Mouse (Mus musculus): ENCODE data around the gene Fbxo22. TPM values are rescaled to one million over a fixed set of nuclear protein-coding genes. Genes with fewer than 3 reads are reported as not detected.
"Not testable (repeated sequence)": the region's sequence is repeated elsewhere in the genome, so short reads cannot be mapped to it uniquely, and the experiment has no call there.

The Fbxo22 gene
- polyA plus RNA-seq, 1 experiment = 19.8 TPM

DNA sequence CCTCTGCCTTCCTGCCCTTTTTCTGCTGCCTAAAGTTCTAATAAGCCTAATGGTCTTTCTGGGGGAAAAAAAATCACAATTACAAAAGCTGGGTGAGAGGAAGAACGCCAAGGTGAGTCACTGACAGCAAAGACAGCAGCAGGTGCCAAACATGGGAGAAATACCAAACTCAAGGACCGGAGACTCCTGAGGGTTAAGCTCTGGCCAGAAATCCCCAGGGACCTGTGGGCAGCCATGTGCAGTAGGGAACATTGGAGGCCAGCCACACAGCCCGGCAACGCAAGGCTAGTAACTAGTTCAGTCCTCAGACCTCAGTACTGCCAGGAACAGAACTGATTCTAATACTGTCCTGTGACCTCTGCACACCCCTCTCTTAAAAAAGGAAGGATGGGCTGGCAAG, 19.4 kb downstream of the Fbxo22 start:
- WGBS = 78% methylated on average over 4 of the region's 4 CpGs
- H3K4me3 ChIP-seq (replicated peaks; ENCODE audit: control insufficient read depth, low read depth, low read length) = no peak overlapping the region

DNA sequence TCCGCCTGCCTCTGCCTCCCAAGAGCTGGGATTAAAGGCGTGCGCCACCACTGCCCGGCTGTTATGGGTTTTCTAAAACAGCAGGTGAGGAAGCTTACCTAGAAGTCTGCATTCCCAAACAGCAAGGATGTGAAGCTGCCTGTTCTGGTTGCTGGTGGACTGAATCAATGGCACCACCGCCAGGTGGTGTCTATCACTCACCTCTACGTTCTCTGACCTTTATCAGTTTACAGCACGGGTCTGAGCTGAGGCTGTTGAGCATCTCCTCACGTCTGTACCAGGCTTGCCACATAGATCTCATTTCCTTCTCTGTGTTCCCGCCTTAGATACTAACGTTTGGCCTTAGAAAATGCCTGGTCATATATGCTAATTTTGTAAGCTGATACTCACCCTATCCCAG, 20.3 kb downstream of the Fbxo22 start:
- H3K27ac ChIP-seq (ENCODE audit: control insufficient read depth, insufficient read depth, low read depth, low read length, poor library complexity) = no peak overlapping the region
- TF ChIP-seq CTCF (IDR thresholded peaks at IDR 0.05; ENCODE audit: control insufficient read depth, insufficient read depth, low read length) (no peak), POLR2A (IDR thresholded peaks at IDR 0.05; ENCODE audit: borderline replicate concordance, control insufficient read depth, low read depth, low read length) (no peak)
- no peak overlapping the region for H3K4me3 ChIP-seq (replicated peaks; ENCODE audit: control insufficient read depth, low read depth, low read length)
- 58% methylated on average over 10 of the region's 10 CpGs for whole genome bisulfite sequencing
- no peaks in the 10 kb centered on the region; the same call in 1 of the 2 replicates for H3K4me1 ChIP-seq (ENCODE audit: control insufficient read depth, insufficient read depth, low read length)

More for the DNA sequence above, 19.4 kb downstream of the Fbxo22 start:
- TF ChIP-seq CTCF (IDR thresholded peaks at IDR 0.05; ENCODE audit: control insufficient read depth, insufficient read depth, low read length) = no peak
- no peak for TF ChIP-seq POLR2A (IDR thresholded peaks at IDR 0.05; ENCODE audit: borderline replicate concordance, control insufficient read depth, low read depth, low read length)
- H3K4me1 ChIP-seq (ENCODE audit: control insufficient read depth, insufficient read depth, low read length) = no peaks in the 10 kb centered on the region; the same call in 1 of the 2 replicates
- H3K27ac ChIP-seq (ENCODE audit: control insufficient read depth, insufficient read depth, low read depth, low read length, poor library complexity) = no peak overlapping the region

DNA sequence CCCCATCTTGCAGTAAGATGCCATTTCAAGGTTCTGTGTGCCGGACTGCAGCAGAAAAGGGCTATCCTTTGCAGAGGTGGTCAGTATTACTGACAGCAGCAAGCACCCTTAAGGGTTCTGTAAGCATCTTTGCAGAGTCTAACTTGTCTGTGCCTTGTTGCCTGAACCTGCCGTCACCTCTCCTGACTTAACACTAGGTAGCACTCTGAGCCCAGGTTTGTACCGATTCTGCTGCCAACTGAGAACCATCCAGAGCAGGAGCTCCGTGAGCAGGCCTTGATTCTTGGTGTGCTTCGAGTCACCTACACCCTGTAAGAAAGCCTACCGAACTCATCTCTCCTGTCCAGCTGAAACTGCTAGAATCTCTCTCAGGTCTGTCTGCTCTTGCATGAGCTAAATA, 22.8 kb downstream of the Fbxo22 start:
- no peak overlapping the region for H3K4me3 ChIP-seq (replicated peaks; ENCODE audit: control insufficient read depth, low read depth, low read length)
- no peak for TF ChIP-seq CTCF (IDR thresholded peaks at IDR 0.05; ENCODE audit: control insufficient read depth, insufficient read depth, low read length)
- no peak for TF ChIP-seq POLR2A (IDR thresholded peaks at IDR 0.05; ENCODE audit: borderline replicate concordance, control insufficient read depth, low read depth, low read length)
- WGBS = 62% methylated on average over 6 of the region's 6 CpGs
- H3K4me1 ChIP-seq (ENCODE audit: control insufficient read depth, insufficient read depth, low read length) = no peaks in the 10 kb centered on the region; the same call in 1 of the 2 replicates
- no peak overlapping the region for H3K27ac ChIP-seq (ENCODE audit: control insufficient read depth, insufficient read depth, low read depth, low read length, poor library complexity)

DNA sequence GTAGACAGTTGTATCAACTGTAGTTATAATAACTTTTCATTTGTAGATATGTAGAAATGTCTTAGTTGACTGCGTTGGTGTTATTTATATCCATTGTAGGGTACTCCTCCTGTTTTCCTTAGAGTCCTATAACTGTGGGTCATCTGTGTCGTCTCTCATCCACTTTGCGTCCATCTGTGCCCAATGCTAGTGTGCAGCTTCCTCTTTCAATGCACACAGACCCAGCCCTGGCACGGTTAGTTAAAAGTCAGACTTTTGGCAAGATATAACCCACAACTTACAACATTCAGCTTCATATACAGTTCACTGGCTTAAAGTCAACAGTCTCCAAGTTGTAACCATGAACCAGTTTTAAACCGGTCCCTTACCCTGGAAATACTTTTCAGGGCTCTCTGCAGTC, 23.4 kb downstream of the Fbxo22 start:
- H3K27ac ChIP-seq (ENCODE audit: control insufficient read depth, insufficient read depth, low read depth, low read length, poor library complexity) = no peak overlapping the region
- H3K4me3 ChIP-seq (replicated peaks; ENCODE audit: control insufficient read depth, low read depth, low read length) = no peak overlapping the region
- TF ChIP-seq CTCF (IDR thresholded peaks at IDR 0.05; ENCODE audit: control insufficient read depth, insufficient read depth, low read length) (no peak), POLR2A (IDR thresholded peaks at IDR 0.05; ENCODE audit: borderline replicate concordance, control insufficient read depth, low read depth, low read length) (no peak)
- 23% methylated on average over 5 of the region's 5 CpGs for WGBS
- H3K4me1 ChIP-seq (ENCODE audit: control insufficient read depth, insufficient read depth, low read length) = no peaks in the 10 kb centered on the region; the same call in 1 of the 2 replicates

DNA sequence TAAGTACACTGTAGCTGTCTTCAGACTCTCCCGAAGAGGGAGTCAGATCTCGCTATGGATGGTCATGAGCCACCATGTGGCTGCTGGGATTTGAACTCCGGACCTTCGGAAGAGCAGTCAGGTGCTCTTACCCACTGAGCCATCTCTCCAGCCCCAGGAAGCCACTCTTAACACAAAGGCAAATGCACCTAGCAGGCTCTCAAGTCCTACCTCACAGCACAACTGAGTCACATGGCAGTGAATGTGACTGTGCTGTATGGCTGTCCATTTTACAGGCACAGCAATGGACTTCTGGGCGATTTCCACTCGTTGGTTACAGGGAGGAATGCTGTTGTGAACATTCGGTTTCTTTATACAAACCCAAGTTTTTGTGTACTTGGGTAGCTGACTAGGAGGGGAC, 23.9 kb downstream of the Fbxo22 start:
- WGBS = 75% methylated on average over 7 of the region's 7 CpGs

DNA sequence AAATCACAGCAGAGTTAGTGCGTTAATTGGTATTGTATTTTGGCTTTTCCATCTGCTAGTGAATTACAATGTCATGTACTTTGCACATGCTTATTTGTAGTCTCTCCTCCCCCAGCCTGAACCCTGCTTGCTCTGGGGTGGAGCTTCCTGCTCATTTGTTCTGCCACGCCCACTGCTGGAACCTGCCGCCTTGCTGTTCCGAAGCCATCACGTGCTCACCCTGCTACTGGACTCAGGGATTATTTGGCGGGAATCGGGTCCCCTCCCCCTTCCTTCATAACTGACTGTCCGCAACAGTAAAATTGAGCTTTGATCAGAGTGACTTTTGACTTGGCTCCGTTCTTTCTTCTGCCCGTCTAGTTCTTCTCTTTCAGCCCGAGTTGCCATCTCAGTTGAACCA, 24.4 kb downstream of the Fbxo22 start:
- WGBS = 71% methylated on average over 11 of the region's 11 CpGs
- H3K27ac ChIP-seq (ENCODE audit: control insufficient read depth, insufficient read depth, low read depth, low read length, poor library complexity) = not testable (repeated sequence)

More for the DNA sequence above, 23.9 kb downstream of the Fbxo22 start:
- no peak overlapping the region for H3K4me3 ChIP-seq (replicated peaks; ENCODE audit: control insufficient read depth, low read depth, low read length)
- no peak for TF ChIP-seq POLR2A (IDR thresholded peaks at IDR 0.05; ENCODE audit: borderline replicate concordance, control insufficient read depth, low read depth, low read length)
- no peak for TF ChIP-seq CTCF (IDR thresholded peaks at IDR 0.05; ENCODE audit: control insufficient read depth, insufficient read depth, low read length)
- no peaks in the 10 kb centered on the region; the same call in 1 of the 2 replicates for H3K4me1 ChIP-seq (ENCODE audit: control insufficient read depth, insufficient read depth, low read length)
- H3K27ac ChIP-seq (ENCODE audit: control insufficient read depth, insufficient read depth, low read depth, low read length, poor library complexity) = no peak overlapping the region

DNA sequence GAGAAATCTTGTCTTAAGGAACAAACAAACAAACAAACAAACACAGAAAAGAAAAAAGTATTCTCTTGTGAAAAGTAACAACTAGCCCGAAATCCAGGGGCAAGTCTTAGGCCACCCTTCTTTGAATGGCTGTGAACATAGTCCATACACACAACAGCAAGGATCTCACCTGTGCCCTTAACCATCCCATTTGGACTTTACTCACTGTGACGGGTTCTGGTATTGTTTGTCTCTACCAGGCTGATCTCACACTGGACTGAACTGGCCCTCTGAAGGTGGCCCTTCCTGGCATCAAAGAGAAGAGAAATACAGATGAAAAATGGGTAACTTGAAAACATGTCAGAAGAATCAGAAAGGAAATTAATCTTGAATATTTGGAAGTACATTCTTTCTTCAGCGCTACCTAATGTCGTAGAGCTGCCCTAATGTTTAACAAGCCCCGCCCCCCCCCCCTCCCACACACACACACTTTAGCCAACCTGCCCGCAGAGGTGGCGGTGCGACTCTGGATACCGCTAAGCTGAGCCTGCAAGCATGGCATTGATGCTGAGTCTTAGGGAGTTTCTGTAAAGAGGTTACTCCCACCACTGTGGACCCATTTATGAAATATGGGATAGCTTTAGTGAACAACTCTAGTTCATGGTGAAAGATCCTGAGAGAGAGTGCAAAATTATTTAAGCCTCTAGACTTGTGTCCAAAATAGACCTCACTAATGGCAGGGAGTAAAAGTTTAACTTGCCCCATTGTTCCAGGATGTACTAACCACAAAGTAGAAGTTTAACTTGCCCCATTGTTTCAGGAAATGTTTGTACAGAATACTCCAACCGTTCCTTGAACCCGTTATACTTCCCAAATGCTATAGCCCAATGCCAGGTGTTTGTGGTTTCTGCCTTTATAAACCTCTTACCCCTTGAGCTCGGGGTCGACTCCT, 27.8 kb downstream of the Fbxo22 start:
- Histone ChIP-seq H3K4me3 (replicated peaks; ENCODE audit: control insufficient read depth, low read depth, low read length) (no peak overlapping the region), H3K27ac (ENCODE audit: control insufficient read depth, insufficient read depth, low read depth, low read length, poor library complexity) (no peak overlapping the region), H3K4me1 (ENCODE audit: control insufficient read depth, insufficient read depth, low read length) (peaks cover 2% of the 10 kb centered on the region)
- WGBS = 61% methylated on average over 13 of the region's 13 CpGs
- no peak for TF ChIP-seq POLR2A (IDR thresholded peaks at IDR 0.05; ENCODE audit: borderline replicate concordance, control insufficient read depth, low read depth, low read length)
- TF ChIP-seq CTCF (IDR thresholded peaks at IDR 0.05; ENCODE audit: control insufficient read depth, insufficient read depth, low read length) = no peak

More for the DNA sequence above, 24.4 kb downstream of the Fbxo22 start:
- not testable (repeated sequence) for H3K4me1 ChIP-seq (ENCODE audit: control insufficient read depth, insufficient read depth, low read length); H3K4me3 ChIP-seq (replicated peaks; ENCODE audit: control insufficient read depth, low read depth, low read length)

DNA sequence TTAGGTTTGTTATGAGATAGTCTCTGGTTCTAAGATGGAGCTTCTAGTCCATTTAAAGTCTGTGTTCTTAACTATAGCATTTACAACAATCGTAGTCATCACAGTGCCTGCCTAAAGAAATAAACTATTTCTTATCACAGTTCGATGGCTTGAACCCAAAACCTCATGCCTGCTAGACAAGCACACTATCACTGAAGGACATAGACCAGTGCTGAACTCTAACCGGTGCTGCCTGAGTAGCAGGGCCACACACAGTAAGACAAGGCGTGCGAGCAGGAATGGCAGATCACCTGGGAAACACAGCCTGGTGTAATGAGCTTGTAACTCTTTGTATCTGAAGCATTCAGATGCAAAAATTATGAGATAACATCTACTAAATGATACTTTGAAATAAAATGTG, 32.1 kb downstream of the Fbxo22 start:
- TF ChIP-seq POLR2A (IDR thresholded peaks at IDR 0.05; ENCODE audit: borderline replicate concordance, control insufficient read depth, low read depth, low read length) = no peak
- TF ChIP-seq CTCF (IDR thresholded peaks at IDR 0.05; ENCODE audit: control insufficient read depth, insufficient read depth, low read length) = no peak
- H3K4me1 ChIP-seq (ENCODE audit: control insufficient read depth, insufficient read depth, low read length) = peaks cover 2% of the 10 kb centered on the region
- no peak overlapping the region for H3K27ac ChIP-seq (ENCODE audit: control insufficient read depth, insufficient read depth, low read depth, low read length, poor library complexity)
- WGBS = 64% methylated on average over 5 of the region's 5 CpGs
- no peak overlapping the region for H3K4me3 ChIP-seq (replicated peaks; ENCODE audit: control insufficient read depth, low read depth, low read length)
